Mouse (Mus musculus) CH12.LX (cell line): ENCODE results near the gene Psmd14. TPM values are rescaled to one million over a fixed set of nuclear protein-coding genes. Genes with fewer than 3 reads are reported as not detected.

ENCODE experiments used
- DNase-seq: peaks from one replicate; pipeline ENCODE4 v3.0.0-alpha.2; 2013; ENCODE audit errors: extremely low read depth
- H3K27ac ChIP-seq: 2 replicates; pipeline ENCODE4 v1.5.1; 2012; ENCODE audit warnings: low read depth, mild to moderate bottlenecking, control low read depth, moderate library complexity; ENCODE audit not compliant: insufficient read depth
- H3K27me3 ChIP-seq: replicated peaks from 2 replicates; pipeline ENCODE3; 2012; ENCODE audit warnings: inconsistent platforms
- H3K36me3 ChIP-seq, 2 experiments: replicated peaks in 1 of 2; 2 replicates each; pipeline versions ENCODE3 to v1.6.1; 2012; ENCODE audit warnings: inconsistent platforms in 1 of 2, low read length in 1 of 2, mild to moderate bottlenecking in 1 of 2, mixed read lengths in 1 of 2, moderate library complexity in 1 of 2; ENCODE audit not compliant: control insufficient read depth in 1 of 2, insufficient read depth in 1 of 2
- H3K4me1 ChIP-seq, 2 experiments: 2 replicates each; pipeline ENCODE4 v1.6.1; 2012; ENCODE audit warnings: inconsistent platforms in 1 of 2, moderate library complexity in 1 of 2; ENCODE audit not compliant: insufficient read depth in 2 of 2, control insufficient read depth in 1 of 2
- H3K4me2 ChIP-seq: 2 replicates; pipeline ENCODE4 v1.6.1; 2012; ENCODE audit warnings: low read depth, mild to moderate bottlenecking, control low read depth; ENCODE audit not compliant: poor library complexity, insufficient read depth, severe bottlenecking
- H3K4me3 ChIP-seq, 3 experiments: fragments of 150-350 bp in 1 of 3; sonication (generic) in 1 of 3; replicated peaks in 1 of 3; 2 replicates each; pipeline versions ENCODE3 to v1.5.1; 2011 to 2012; ENCODE audit warnings: low read depth in 2 of 3, low read length in 2 of 3, mild to moderate bottlenecking in 2 of 3, moderate library complexity in 2 of 3, control low read depth in 1 of 3, improper control_type of control experiment in 1 of 3, inconsistent platforms in 1 of 3, mixed read lengths in 1 of 3; ENCODE audit not compliant: poor library complexity in 1 of 3
- H3K79me2 ChIP-seq: replicated peaks from 2 replicates; pipeline ENCODE4 v1.6.1; 2012; ENCODE audit warnings: mild to moderate bottlenecking, moderate library complexity; ENCODE audit not compliant: control insufficient read depth, poor library complexity, insufficient read depth, severe bottlenecking; ENCODE audit errors: extremely low read depth
- H3K9ac ChIP-seq: 2 replicates; pipeline ENCODE4 v1.6.1; 2012; ENCODE audit warnings: low read depth, mild to moderate bottlenecking, control low read depth, moderate library complexity; ENCODE audit not compliant: insufficient read depth
- H3K9me3 ChIP-seq: replicated peaks from 2 replicates; pipeline ENCODE3; 2012; ENCODE audit warnings: low read length, inconsistent platforms, mixed read lengths
- BHLHE40 ChIP-seq: IDR thresholded peaks from 2 replicates; pipeline ENCODE4 v1.6.1; 2011; ENCODE audit warnings: mild to moderate bottlenecking, low read depth, low read length, improper control_type of control experiment
- CHD1 ChIP-seq: IDR thresholded peaks from 2 replicates; pipeline ENCODE4 v1.6.1; 2012; ENCODE audit warnings: low read depth, low read length, improper control_type of control experiment, inconsistent platforms
- CHD2 ChIP-seq: IDR thresholded peaks from 2 replicates; pipeline ENCODE4 v1.6.1; 2011; ENCODE audit warnings: low read length, improper control_type of control experiment
- CTCF ChIP-seq, 2 experiments: IDR thresholded peaks in 1 of 2; conservative IDR thresholded peaks in 1 of 2; 2 replicates each; pipeline ENCODE4 v1.5.1; 2011 to 2012; ENCODE audit warnings: low read depth in 2 of 2, low read length in 2 of 2, improper control_type of control experiment in 1 of 2, inconsistent platforms in 1 of 2, mild to moderate bottlenecking in 1 of 2, moderate library complexity in 1 of 2
- ELF1 ChIP-seq: IDR thresholded peaks from 2 replicates; pipeline ENCODE4 v1.6.1; 2014; ENCODE audit warnings: low read depth, mild to moderate bottlenecking, inconsistent platforms, low read length, improper control_type of control experiment
- EP300 ChIP-seq: IDR thresholded peaks from 2 replicates; pipeline ENCODE4 v1.6.1; 2011; ENCODE audit warnings: low read length, improper control_type of control experiment
- MAX ChIP-seq: IDR thresholded peaks from 2 replicates; pipeline ENCODE4 v1.6.1; 2011; ENCODE audit warnings: low read length, improper control_type of control experiment
- MEF2A ChIP-seq: IDR thresholded peaks from 2 replicates; pipeline ENCODE4 v1.6.1; 2014; ENCODE audit warnings: low read depth, mild to moderate bottlenecking, inconsistent platforms, low read length, improper control_type of control experiment, borderline replicate concordance
- MXI1 ChIP-seq: IDR thresholded peaks from 2 replicates; pipeline ENCODE4 v1.6.1; 2011; ENCODE audit warnings: mild to moderate bottlenecking, low read depth, low read length, improper control_type of control experiment
- NELFE ChIP-seq: IDR thresholded peaks from 2 replicates; pipeline ENCODE4 v1.6.1; 2011; ENCODE audit warnings: low read depth, low read length, improper control_type of control experiment
- NRF1 ChIP-seq: IDR thresholded peaks from 2 replicates; pipeline ENCODE4 v1.6.1; 2014; ENCODE audit warnings: low read depth, mild to moderate bottlenecking, inconsistent platforms, low read length, improper control_type of control experiment, moderate library complexity
- PAX5 ChIP-seq: IDR thresholded peaks from 2 replicates; pipeline ENCODE4 v1.6.1; 2012; ENCODE audit warnings: low read length, inconsistent platforms, mixed read lengths
- POLR2A ChIP-seq: IDR thresholded peaks from 2 replicates; pipeline ENCODE4 v1.6.1; 2011; ENCODE audit warnings: low read depth, mild to moderate bottlenecking, improper control_type of control experiment, low read length
- RCOR1 ChIP-seq: conservative IDR thresholded peaks from 2 replicates; pipeline ENCODE4 v1.6.1; 2012; ENCODE audit warnings: low read depth, mild to moderate bottlenecking, inconsistent platforms, low read length, improper control_type of control experiment
- TBP ChIP-seq: conservative IDR thresholded peaks from 2 replicates; pipeline ENCODE4 v1.6.1; 2011; ENCODE audit warnings: low read depth, low read length, improper control_type of control experiment
- TCF12 ChIP-seq: IDR thresholded peaks from 2 replicates; pipeline ENCODE4 v1.6.1; 2014; ENCODE audit warnings: low read depth, mild to moderate bottlenecking, inconsistent platforms, low read length, improper control_type of control experiment
- UBTF ChIP-seq: IDR thresholded peaks from 2 replicates; pipeline ENCODE4 v1.6.1; 2012; ENCODE audit warnings: low read depth, mild to moderate bottlenecking, inconsistent platforms, low read length, improper control_type of control experiment, moderate library complexity
- USF2 ChIP-seq: conservative IDR thresholded peaks from 2 replicates; pipeline ENCODE4 v1.6.1; 2011; ENCODE audit warnings: low read depth, low read length, improper control_type of control experiment
- ZC3H11A ChIP-seq: IDR thresholded peaks from 2 replicates; pipeline ENCODE4 v1.6.1; 2012; ENCODE audit warnings: low read depth, mild to moderate bottlenecking, inconsistent platforms, low read length, improper control_type of control experiment
- ZKSCAN1 ChIP-seq: IDR thresholded peaks from 2 replicates; pipeline ENCODE4 v1.6.1; 2012; ENCODE audit warnings: low read depth, inconsistent platforms, low read length, improper control_type of control experiment, borderline replicate concordance
- dilution Hi-C: fragments of 300-500 bp; cut with MboI; formaldehyde crosslinking; loops from 2 replicates; pipeline ENCODE4 v1.14.3; 2020; ENCODE audit warnings: low sequenced_read_pairs; ENCODE audit not compliant: extremely low pct_unique_long_range_greater_than_20kb, extremely low pct_ligation_motif_present
- in situ Hi-C: fragments of 300-500 bp; cut with MboI; formaldehyde crosslinking; loops from 3 replicates; pipeline ENCODE4 v1.14.3; 2019; ENCODE audit warnings: low sequenced_read_pairs, low pct_ligation_motif_present, low pct_unique_long_range_greater_than_20kb, mixed read lengths
- polyA plus RNA-seq: library from polyadenylated mRNA; unstranded; fragments of >175 nt; gene quantifications from 2 replicates; pipeline ENCODE4 v1.2.1, GENCODE M21; 2012; ENCODE audit warnings: low read depth; ENCODE audit not compliant: insufficient read length
- total RNA-seq, 2 experiments: library from RNA; depleted of rRNA; stranded (reverse); fragments of 300-350 nt in 1 of 2; fragments of >200 nt in 1 of 2; gene quantifications; 2 replicates each; pipeline ENCODE4 v1.2.3; 2012 to 2014

Psmd14 gene
- total and polyA plus RNA-seq, 3 experiments: 159 to 418 (median 267) TPM

DNA sequence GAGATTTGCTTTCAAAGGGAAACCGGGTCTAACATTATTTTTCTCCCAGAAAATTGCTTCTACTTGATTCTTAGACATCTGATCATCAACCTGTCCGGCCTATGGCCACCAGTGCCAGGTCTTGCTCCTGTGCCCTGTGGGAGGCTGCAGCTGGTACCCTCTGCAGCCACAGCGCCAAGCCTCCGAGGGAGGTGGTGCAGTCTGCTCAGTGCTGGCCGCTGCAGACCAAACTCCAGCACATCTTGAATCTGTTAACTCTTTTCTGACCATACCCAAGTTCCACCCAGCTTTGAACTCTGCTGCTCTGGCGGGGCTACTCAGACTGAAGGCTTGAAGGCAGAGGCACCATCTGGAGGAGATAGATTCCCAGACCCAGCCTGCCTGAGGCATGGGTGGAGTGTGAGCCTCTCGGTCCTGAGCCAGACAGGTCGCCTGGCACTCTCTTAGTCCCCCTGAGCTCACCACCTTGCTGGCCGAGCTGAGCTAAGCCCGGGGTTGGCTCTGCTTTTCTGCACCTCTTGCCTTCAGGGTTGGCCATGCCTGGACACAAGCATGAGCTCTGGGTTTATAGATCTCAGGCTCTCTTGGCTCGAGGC, 91.3 kb downstream of the Psmd14 start, which contains the start of gene Tbr1:
TSS of gene Tbr1 (plus strand) at position 275 of the 596 bp plus-strand sequence.
- no peak within 1 kb of the TSS for H3K27ac ChIP-seq
- H3K79me2 ChIP-seq: no peaks in the 10 kb centered on the region
- H3K36me3 ChIP-seq: peaks cover 7 to 30% of the 10 kb centered on the region in 2 experiments
- dilution Hi-C loops: no loop called here
- TF ChIP-seq NRF1 (no peak), RCOR1 (no peak), USF2 (no peak), TCF12 (no peak), NELFE (no peak), MEF2A (no peak), PAX5 (no peak), MAX (no peak), CHD2 (no peak), ELF1 (no peak), POLR2A (no peak), BHLHE40 (no peak)
- no peaks in the 10 kb centered on the region for H3K27me3 ChIP-seq
- in situ Hi-C loops: no loop called here
- H3K4me3 ChIP-seq: no peak within 1 kb of the TSS
- peaks cover 9% of the 10 kb centered on the region for H3K9me3 ChIP-seq
- no peak within 1 kb of the TSS for H3K9ac ChIP-seq
- no peaks in the 10 kb centered on the region for H3K4me1 ChIP-seq
- H3K4me2 ChIP-seq: no peak within 1 kb of the TSS
- no peak for DNase-seq

DNA sequence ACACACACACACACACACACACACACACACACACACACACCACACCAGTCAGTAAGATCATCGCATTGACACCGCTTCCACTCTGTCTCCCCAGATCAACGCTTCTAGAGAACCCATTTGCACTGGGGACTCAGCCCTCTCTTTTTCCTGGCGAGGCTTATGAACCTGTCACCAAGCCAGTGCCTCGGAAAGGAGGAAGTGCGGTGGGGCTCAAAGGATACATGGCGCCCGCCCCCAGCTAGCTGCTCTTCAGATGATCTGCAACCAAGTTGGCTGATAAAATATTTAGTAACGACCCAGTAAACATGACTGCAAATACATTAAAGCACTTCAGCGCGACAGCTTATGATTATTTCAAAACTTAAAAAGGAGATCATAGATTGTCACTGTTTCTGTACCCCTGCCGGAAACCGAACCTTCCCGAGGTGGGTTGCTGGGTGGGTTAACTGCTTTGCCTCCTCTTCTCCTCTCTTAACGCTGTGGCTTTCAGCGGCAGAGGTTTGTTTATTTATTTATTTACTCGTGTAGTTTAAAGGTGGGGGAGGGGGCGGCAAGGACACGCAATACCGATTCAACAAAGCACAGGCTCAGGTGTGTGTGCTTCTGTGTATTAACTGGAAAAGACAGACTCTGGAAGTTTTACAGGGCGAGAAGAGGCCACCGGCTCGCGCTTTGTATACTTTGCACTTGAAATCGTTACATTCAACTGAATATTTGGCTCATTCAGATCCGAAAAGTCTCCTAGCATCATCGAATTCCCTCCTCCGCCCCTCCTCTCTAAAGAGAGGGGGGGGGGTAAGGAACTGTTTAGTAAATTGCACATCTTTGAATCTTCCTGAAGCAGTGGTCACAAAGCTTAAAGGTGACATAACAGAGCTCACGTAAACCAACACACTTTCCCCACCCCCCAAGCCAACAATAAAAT, 92.2 kb downstream of the Psmd14 start:
- H3K36me3 ChIP-seq: peaks cover 5 to 26% of the 10 kb centered on the region in 2 experiments
- peaks cover 9% of the 10 kb centered on the region for H3K9me3 ChIP-seq
- peaks cover 0 to 6% of the 10 kb centered on the region in 2 experiments; a peak in 2 of 4 replicates for H3K4me1 ChIP-seq
- no peak overlapping the region for H3K4me3 ChIP-seq
- no peaks in the 10 kb centered on the region for H3K79me2 ChIP-seq
- in situ Hi-C loops: no loop called here
- TF ChIP-seq CHD1 (no peak), ZKSCAN1 (no peak), EP300 (no peak), RCOR1 (no peak), ZC3H11A (no peak), MXI1 (no peak), TBP (no peak), CTCF (conservative IDR thresholded peaks at IDR 0.05 in 1 of 2, IDR thresholded peaks at IDR 0.05 in 1 of 2; ENCODE audit: low read depth in 2 of 2, low read length in 2 of 2) (no peak), UBTF (no peak), BHLHE40 (no peak)
- no peak for DNase-seq
- no peak overlapping the region for H3K4me2 ChIP-seq
- H3K9ac ChIP-seq: no peak overlapping the region
- dilution Hi-C loops: no loop called here
- H3K27ac ChIP-seq: no peak overlapping the region
- no peaks in the 10 kb centered on the region for H3K27me3 ChIP-seq
